Mouse (Mus musculus): Measurements from ENCODE around the gene Rcl1. TPM values are rescaled to one million over a fixed set of nuclear protein-coding genes. Genes with fewer than 3 reads are reported as not detected.

The Rcl1 gene
- total RNA-seq, 2 experiments from 2014 or later: 4.7 to 5.7 TPM

DNA sequence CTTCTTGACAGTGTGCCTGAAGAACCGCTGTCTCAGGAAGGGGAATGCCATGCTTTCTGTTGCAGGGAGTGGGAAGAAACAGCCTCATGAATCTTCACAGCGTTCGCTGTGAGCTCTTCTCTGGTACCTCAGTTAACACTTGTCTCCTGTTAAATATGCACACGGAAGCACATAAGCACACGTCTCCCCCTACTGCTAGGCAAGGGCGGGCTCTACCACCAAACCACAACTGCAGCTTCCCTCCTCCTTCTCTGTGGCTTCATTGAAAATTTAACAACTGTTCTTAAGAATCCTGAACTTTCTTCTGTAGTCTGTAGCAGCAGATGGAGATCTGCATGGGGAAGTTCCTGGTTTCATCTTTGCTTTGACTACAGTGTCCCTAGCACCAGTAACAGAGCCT, 41.1 kb downstream of the Rcl1 start:
- no peak for DNase-seq (ENCODE audit: low spot score)
- intact Hi-C loops (cut with DNase I): no loop called here

DNA sequence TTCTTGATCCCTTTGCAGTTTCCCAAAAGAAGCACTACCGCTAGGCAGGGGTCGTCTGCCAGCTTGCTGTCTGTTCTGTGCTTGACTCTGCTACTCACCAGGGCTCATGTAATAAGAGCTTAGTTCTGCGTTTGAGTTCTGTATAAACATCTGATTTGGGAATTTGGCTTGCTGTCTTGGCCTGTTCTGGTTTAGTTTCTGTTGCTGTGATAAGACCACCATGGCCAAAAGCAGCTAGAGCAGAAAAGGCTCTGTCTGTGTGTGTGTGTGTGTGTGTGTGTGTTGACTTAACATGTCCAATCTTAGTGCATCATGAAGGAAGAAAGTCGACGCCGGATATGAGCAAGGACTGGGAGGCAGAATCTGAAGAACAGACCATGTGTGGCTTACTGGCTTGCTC, 44.2 kb downstream of the Rcl1 start:
- DNase-seq (ENCODE audit: low spot score): no peak
- intact Hi-C loops (cut with DNase I): no loop called here

DNA sequence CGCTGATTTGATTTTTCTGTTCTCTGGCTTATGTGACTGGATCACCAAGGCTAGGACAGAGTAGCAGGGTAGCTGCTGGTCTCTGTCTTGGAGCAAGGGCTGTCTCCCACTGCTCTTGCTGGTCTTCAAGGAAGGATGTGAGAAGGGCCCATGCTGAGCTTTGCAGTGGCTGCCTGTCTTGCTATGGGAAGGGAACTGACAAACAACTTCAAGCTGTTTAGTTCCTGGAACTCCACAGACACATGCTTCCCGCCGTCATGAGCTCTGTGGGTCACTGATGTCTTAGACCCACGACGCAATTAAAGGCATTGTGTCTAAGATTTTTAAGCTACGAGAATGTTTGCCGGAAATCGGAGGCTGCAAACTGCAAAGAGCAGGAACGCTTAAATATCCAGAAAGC, 45.6 kb downstream of the Rcl1 start:
- intact Hi-C loops (cut with DNase I): no loop called here
- DNase-seq (ENCODE audit: low spot score): no peak

DNA sequence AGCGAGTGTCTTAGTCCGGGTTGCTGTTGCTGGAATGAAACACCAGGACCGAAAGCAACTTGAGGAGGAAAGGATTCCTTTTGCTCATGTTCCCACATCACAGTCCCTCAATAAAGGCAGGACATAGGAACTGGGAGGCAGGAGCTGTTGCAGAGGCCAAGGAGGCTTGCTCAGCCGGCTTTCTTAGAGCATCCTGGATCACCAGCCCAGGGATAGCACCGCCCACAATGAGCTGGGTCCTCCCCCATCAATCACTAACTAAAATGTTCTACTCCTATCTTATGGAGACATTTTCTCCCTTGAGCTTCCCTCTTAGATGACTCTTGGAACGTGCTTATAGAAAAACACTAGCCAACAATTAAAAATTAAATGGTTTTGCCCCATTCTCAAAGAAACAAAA, 48.4 kb downstream of the Rcl1 start:
- intact Hi-C loops (cut with DNase I): no loop called here
- DNase-seq (ENCODE audit: low spot score): no peak

DNA sequence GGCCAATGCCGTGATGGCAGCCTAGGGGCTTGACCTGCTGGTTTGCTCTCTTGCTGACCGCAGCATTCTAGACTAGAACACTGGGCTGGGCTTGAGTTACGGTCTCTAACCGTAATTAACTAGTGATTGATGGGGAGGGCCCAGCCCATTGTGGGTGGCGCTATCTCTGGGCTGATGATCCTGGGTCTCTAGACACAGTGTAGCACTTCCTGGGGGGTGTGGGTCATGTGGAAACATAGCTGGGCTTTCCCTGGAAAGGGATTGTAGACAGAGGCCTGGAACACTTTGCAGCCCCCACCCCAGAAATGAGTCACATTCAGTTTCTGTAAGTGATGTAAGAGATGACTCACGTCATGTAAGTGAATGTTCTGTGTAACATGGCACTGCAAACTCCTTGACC, 48.9 kb downstream of the Rcl1 start:
- intact Hi-C loops (cut with DNase I): no loop called here
- no peak for DNase-seq (ENCODE audit: low spot score)

DNA sequence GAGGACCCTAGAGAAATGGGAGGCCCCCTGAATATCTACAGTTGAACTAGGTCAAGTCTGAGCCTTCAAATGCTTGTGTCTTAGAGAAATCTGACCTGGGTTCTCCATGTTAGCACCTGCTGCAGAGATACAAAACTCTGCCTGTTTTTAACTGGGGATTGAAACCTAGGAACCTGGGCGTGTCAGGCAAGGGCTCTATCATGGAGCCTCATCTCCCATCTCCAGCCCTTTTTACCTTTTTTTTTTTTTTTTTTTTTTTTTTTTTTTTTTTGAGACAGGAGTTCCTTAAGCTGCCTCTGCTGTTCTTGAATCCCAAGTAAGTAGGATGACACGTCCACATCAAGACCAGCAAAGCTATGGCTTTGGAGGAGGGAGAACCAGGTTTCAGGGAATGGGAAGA, 50.3 kb downstream of the Rcl1 start:
- intact Hi-C loops (cut with DNase I): no loop called here

DNA sequence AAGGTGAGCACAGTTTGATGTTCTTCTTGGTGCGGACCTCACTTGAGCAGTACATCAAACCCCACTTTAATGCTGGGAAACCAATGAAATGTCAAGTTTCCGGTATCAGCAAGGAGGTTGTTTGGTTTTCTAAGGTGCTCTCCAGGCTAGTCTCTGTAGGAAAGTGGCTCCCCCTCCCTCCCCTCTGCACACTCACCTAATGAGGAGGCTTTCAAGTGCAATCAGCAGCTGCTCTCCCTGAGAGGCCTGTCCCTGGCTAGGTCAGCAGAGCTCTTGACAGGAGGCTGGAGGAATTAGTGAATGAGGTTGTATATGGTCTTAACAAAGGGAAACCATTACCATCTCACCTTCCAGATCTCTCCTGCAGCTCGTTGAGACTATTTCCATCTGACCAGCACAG, 54.4 kb downstream of the Rcl1 start:
- intact Hi-C loops (cut with DNase I): no loop called here

More for the DNA sequence above, 50.3 kb downstream of the Rcl1 start:
- DNase-seq (ENCODE audit: low spot score): no peak

DNA sequence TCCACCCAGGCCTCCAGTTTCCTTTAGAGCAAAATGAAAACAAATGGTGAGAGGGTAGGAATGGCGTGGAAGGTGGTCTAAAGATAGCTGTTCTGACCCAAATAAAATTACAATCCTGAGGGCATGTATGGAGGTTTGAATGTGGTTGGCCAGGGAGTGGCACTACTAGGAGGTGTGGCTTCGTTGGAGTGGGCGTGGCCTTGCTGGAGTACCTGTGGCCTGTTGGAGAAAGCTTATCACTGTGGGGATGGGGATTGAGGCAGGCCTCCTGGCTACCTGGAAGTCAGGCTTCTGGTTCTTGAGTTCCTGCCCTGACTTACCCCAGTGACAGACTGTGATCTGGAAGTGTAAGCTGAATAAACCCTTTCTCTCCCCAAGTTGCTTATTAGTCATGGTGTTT, 55.2 kb downstream of the Rcl1 start:
- intact Hi-C loops (cut with DNase I): no loop called here
- no peak for DNase-seq (ENCODE audit: low spot score)

More for the DNA sequence above, 54.4 kb downstream of the Rcl1 start:
- DNase-seq (ENCODE audit: low spot score): no peak

DNA sequence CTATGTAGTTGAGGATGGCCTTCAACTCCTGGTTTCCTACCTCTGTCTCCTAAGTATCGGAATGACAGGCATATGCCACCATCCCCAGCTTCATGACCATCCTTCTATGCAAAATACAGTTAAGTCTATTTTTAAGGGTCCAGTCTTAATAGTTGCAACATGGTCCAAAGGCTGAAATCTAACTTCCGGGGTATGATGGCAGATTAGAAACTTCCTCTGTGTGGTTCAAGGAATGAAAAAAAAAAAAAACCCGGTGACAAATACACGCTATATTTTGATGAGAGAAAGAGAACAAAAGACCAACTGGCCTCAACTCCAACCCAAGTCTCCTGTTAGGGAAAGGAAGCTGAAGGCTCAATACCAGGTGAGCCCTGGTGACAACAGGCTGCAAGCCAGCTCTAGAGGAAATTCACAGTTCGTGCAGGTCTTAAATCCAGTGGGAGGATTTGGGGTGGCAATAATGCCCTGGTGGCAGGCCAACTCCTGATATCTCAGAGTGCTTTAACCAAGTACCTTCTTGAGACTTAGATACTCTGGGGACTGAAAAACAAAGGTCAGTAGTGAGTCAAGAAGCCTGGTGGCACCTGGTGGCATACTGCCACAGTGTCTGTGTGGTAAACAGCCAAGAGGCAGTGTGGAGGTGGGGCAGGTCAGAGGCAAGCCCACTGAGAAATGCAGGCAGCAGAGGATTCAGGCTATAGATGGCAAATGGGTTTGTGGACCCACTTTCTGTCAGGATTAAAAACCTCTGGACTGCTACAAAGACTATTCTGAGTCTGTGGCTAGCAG, 56.7 kb downstream of the Rcl1 start:
- DNase-seq (ENCODE audit: low spot score): no peak
- intact Hi-C loops (cut with DNase I): no loop called here

DNA sequence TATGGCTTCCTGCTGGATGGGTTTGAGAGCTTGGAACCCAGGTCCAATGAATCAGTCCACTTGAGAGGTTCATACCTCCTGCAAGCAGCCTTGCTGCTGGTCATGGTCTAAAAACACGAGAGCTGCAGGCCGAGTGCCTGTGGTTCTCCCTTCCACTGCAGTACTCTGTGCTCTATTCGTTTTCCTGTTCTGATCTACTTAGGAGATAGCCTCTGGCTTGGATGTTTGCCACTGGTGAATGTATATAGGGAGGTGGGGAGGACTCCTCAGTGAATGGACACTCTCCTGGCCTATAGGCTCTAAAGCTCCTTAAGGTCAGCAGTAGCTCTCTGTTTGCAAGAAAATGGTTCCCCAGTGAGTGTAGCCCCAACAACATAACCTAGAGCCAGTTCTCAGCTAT, 57.3 kb downstream of the Rcl1 start:
- DNase-seq (ENCODE audit: low spot score): no peak
- intact Hi-C loops (cut with DNase I): no loop called here

DNA sequence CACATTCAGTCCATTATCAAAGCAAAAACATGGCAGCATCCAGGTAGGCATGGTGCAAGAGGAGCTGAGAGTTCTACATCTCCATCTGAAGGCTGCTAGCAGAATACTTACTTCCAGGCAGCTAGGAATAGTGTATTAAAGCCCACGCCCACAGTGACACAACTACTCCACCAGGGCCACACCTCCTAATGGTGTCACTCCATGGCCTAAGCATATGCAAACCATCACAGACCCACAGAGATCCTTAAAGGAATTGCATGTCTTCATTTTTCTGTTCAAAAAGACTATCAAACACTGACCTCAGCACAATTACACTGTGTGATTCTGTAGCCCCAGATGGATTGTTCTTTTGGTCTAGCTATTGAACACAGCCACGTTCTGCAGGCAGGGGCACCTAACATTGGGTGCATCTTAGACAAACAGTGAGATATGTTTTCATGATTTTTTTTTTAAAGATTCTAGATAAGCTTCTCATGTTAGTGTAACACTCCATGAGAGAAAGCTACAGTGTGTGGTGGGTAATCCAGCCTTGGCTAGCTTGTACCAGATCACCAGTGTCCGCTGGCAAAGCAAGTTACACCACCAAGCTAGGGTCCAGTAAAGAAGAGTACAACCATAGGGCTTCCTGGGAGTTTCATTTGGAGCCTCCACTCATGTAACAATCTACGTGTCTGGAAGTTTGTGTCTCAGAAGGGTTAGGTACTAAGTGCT, 62.8 kb downstream of the Rcl1 start:
- intact Hi-C loops (cut with DNase I): no loop called here
- no peak for DNase-seq (ENCODE audit: low spot score)

DNA sequence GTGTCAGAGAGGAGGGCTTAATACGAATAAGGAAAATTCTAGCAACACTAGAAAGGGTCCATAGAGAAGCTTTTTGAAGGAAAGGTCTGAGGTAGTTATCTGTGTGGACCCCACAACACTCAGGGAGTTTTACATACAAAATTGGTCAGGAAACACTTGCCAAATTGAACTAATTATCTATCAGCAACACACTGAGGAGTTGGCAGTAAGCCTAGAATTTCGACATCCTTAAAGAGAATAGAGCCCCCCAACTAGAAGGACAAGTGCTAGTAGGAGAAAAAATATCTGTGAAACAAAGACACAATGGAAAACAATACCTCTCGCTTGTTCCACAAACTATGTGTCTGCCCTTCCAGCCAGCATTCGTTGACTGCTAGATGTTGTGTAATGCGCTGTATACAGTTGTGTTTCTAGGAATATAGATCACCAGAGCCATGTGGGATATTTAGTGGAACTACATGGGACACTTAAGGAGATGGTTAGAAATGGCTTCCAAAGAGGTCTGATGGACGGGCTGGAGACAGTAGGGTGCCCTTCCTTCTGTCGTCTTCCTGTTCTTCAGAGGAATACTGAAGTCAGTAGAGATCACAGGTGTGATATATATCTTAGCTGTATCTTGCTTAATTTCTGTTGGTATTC, 63.5 kb downstream of the Rcl1 start:
- intact Hi-C loops (cut with DNase I): no loop called here
- DNase-seq (ENCODE audit: low spot score): no peak

DNA sequence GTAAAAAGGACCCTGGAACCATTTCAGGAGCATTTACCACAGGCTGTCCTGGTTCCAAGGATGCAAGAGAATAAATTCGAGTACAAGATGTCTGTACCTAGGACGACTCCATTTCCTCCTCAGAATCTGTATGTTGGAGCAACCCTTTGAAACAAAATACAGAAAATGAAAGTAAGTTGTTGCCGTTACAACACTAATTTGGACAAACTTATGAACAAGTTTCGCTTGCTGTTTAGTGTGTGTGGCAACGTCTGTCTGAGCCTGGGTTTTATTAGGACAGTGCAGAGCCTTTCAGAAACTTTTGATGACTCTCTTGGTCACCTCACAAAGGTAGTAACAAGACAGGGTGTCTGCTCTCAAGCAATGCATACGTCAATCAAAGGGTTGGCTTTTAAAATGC, 66.8 kb downstream of the Rcl1 start:
- intact Hi-C loops (cut with DNase I): no loop called here
- no peak for DNase-seq (ENCODE audit: low spot score)

DNA sequence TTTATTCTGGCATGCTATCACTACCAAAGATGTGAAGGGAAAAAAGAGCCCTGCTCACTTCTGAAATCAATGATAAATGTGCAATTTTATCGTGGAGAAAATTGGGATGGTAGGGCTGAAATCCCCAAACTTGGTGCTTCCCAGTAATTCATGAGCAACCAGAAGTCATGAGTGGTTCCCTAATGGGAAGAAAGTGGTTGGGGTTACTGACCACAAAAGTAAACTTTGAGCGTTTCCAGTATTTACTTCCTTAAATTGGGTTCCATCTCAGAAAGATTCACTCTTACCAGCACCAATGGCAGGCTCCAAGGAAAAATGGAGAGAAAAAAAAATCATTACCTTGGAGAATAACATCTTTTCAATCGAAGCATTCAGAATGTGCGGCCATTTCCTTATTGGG, 79.2 kb downstream of the Rcl1 start:
- intact Hi-C loops (cut with DNase I): no loop called here
- DNase-seq (ENCODE audit: low spot score): no peak

DNA sequence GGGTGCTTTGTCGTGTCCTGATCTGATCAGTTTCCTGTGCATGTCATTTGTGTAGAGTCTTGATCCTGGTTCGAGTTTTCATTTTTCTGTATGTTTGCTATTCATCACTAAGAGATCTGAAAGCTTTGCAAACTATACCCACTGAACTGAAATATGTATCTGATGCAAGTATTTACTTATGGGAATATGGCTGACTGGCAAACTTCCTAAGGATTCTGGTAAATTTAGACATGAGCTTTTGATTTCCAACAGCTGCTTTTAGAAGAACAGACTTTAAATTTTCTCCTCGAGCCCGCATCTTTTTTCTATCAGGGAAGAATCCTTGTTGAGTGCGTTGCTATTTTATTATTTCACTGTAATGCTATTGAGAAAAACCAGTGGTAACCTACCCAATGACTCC, 81.0 kb downstream of the Rcl1 start:
- intact Hi-C loops (cut with DNase I): no loop called here
- no peak for DNase-seq (ENCODE audit: low spot score)

DNA sequence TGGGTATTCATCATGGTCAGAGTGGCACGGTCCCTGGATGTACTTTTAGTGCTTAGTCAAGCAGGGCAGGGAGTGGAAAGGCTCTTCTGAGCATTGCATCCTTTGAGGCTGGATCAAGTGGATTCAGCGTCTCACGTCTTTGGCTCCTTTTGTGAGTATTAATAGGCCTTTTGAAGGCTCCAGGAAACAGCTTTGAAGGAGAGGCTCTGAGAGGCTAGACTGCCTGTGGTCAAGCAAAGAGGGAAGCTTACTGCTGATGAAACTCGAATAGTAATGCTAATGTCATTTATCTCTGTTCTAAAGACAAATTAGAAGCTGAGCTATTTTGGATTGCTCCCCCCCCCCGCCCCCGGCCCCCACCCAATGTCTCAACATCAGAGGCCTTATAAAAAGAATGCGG, 83.9 kb downstream of the Rcl1 start:
- no peak for DNase-seq (ENCODE audit: low spot score)
- intact Hi-C loops (cut with DNase I): no loop called here

DNA sequence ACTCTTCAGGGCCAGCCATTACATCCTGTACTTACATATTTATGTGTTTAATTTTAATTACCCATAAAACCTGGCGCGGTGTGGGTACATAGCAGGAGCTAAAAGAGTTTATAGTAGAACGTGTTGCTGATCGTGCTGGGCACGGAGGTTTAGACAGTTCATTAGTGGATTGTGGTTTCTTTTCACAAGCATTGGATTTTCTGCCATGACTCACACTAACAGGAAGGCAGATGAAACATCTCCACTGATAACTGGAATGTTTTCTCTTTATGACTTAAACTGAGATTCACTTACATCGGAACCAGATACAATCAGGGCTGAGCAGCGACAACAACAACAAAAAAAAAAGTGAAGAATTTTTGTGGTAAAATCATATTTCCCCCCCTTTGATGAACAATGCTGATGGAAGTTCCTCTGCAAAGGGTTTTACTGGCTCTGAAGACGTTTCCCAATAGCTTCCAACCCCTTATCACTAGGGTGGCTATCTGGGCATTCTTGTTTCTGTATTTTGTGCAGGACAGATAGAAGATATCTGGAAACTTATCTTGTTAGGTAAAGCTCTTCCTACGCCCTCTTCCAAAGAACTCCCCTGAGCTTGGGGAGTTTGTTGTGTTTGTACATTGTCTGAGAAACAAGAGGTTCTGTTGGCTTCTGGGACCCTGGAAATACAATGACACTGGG, 84.5 kb downstream of the Rcl1 start:
- no peak for DNase-seq (ENCODE audit: low spot score)
- intact Hi-C loops (cut with DNase I): no loop called here

DNA sequence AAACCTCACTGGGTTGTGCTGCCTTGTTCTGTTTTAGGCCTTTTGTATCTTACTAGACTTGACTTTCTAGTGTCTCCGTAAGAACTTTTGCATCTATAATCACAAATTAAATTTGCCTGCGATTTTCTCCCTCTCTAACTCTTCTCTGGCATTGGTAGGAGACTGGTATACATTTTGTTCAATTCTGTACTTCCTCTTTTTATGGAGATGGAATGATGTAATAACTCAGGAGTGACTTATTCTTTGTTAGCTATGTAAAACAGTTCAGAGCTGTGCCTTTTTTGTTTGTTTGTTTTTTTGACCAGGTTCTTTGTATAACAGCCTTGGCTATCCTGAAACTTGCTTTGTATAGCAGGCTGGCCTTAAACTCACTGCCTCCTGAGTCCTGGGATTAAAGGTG, 87.7 kb downstream of the Rcl1 start:
- intact Hi-C loops (cut with DNase I): no loop called here

More for the DNA sequence above, 87.7 kb downstream of the Rcl1 start:
- DNase-seq (ENCODE audit: low spot score): no peak

All from heart, postnatal 25 days (tissue).